Mouse (Mus musculus): Measurements from ENCODE around the gene Epb41l3. TPM values are rescaled to one million over a fixed set of nuclear protein-coding genes. Genes with fewer than 3 reads are reported as not detected.

Epb41l3 gene
- total RNA-seq (2014; rRNA removed; ENCODE audit: low replicate concordance) (40.3 and 53.7 TPM in 2 replicates), polyA plus RNA-seq (2015; fragmentation: Nextera tagmentation; extraction: Ambion mirVana) (38.5 and 41.9 TPM in 2 replicates)

DNA sequence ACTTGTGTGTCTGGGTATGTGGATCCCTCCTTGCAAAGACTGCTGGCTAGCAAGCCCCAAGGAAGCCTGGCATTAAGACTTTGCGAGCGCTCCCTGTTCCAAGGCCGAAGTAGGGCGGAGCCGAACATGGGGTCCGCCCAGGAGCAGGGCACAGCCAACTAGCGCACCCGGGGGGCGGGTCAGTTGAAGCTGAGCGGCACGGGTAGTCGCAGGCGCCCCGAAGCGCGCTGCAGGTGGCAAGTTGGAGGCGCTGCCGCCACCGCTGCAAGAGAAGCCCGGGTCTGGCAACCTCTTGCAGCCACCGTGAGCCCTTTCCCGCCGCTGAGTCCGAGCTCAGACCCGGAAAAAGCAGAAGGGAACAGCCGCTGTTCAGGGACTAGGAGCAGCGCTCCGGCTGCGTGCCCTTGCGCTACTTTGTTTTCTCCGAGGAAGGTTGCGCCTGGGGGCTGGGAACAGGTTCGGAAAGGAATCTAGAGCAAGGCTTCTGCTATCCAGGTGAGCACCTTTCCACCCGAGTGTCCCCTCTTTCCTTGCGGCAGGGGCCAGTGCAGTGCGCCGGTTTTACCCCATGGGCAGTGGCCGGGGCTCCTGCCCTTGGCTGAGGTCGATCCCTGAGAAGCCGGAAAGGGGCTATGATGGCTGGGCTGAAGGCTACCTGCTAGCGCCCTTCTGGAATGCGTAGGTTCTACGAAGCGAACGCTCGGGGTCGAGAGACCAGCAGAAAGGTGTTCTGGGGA lies at the start of gene Epb41l3:
Gene Epb41l3 (plus strand): TSS at position 183 of the 737 bp plus-strand sequence.
- TF ChIP-seq EP300 (IDR thresholded peaks at IDR 0.05; ENCODE audit: low read depth) (no peak), CTCF (IDR thresholded peaks at IDR 0.05; ENCODE audit: low read depth) (no peak)
- peaks cover 39% of the 10 kb centered on the region for H3K27me3 ChIP-seq (ENCODE audit: control insufficient read depth, insufficient read depth, low read length)
- peak within 1 kb of the TSS; percentile 99 for H3K4me2 ChIP-seq (ENCODE audit: low read depth, low read length)
- DNase-seq (ENCODE audit: low spot score) (peak; percentile 27), ATAC-seq (ENCODE audit: insufficient read depth, low read depth) (peak; percentile 92)
- no peaks in the 10 kb centered on the region for H3K9me3 ChIP-seq (replicated peaks; ENCODE audit: control insufficient read depth, low read length)
- H3K36me3 ChIP-seq (replicated peaks; ENCODE audit: control insufficient read depth, insufficient read depth, low read length), result no peaks in the 10 kb centered on the region
- peak within 1 kb of the TSS; percentile 36 for H3K9ac ChIP-seq (replicated peaks; ENCODE audit: low read depth, low read length)
- no peaks in the 10 kb centered on the region for H3K4me1 ChIP-seq (ENCODE audit: control insufficient read depth, insufficient read depth)
- peak within 1 kb of the TSS; percentile 58 for H3K4me3 ChIP-seq (ENCODE audit: low read depth, low read length)
- H3K27ac ChIP-seq (ENCODE audit: low read depth), result no peak within 1 kb of the TSS
- WGBS, result under 1% methylated on average over 47 of the region's 47 CpGs

DNA sequence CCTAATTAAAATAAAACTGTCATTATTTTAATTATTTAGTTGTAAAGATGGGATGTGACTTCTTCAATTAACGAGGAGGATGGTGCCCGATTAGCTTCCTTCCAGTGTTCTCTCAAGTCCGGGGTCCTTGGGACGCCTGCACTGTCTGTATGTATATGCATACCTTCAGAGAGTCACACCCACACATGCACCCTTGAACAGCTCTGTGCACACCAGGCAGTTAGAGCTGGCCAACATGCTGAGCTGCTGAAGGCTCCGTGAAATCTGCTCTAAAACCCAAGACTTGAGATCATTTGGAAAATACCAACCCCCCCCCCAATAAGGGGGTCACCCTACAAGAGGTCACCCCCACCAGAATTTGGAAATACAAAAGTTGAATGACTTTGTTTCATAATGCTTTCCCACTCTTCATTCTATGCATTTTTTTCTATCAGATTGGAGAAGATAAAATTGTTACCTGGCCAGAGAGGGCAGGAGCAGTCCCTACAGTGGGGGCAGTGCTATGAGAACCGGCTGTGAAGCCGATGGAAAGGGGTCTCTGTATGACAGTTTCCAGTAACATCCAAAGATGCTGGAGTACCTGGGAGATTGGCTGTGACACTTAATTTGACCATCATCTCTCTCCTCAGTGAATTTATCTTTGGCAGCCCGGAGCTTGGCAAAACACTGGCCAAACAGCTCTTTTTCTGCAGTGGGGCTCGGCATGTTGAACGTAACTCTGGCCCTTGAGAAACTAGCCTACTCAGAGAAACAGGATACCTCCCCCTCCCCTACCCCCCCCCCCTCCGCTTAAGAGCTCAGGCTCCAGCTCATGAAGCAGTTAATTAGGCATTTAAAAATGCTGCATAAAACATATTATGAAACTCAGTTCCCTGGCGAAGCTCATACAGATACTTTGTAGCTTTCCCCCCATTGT lies 36.5 kb upstream of the Epb41l3 start:
- no peaks in the 10 kb centered on the region for H3K4me1 ChIP-seq (ENCODE audit: control insufficient read depth, insufficient read depth)
- TF ChIP-seq CTCF (IDR thresholded peaks at IDR 0.05; ENCODE audit: low read depth), result no peak
- no peak for TF ChIP-seq EP300 (IDR thresholded peaks at IDR 0.05; ENCODE audit: low read depth)
- no peaks in the 10 kb centered on the region for H3K27me3 ChIP-seq (ENCODE audit: control insufficient read depth, insufficient read depth, low read length)
- H3K27ac ChIP-seq (ENCODE audit: low read depth), result no peak overlapping the region
- H3K4me2 ChIP-seq (ENCODE audit: low read depth, low read length), result no peak overlapping the region
- no peak overlapping the region for H3K4me3 ChIP-seq (ENCODE audit: low read depth, low read length)
- no peak for ATAC-seq (ENCODE audit: insufficient read depth, low read depth)
- H3K9me3 ChIP-seq (replicated peaks; ENCODE audit: control insufficient read depth, low read length), result 0 out of 2 replicates have a peak, but pooled peaks cover 5% of the 10 kb centered on the region
- H3K36me3 ChIP-seq (replicated peaks; ENCODE audit: control insufficient read depth, insufficient read depth, low read length), result no peaks in the 10 kb centered on the region
- no peak overlapping the region for H3K9ac ChIP-seq (replicated peaks; ENCODE audit: low read depth, low read length)
- WGBS, result 71% methylated on average over 12 of the region's 12 CpGs
- no peak for DNase-seq (ENCODE audit: low spot score)

DNA sequence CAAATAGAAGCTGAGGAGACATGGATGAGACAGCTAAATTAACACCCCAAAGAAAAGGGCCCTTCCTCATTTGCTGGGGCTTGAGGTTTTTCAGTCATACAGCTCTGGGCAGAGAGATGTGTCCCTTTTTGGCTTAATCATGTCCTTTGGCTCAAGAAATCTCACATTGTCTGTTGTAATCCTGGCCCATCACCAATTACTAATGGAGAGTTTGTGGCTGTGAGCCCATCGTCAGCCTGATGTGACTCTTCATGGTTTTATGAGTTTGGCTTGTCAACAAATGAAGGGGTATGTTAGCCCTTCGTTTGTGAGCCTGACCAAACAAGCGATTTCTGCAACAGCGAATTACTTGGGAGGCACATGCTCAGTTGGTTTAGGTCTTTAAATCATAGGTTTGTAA lies 34.0 kb upstream of the Epb41l3 start:
- Histone ChIP-seq H3K36me3 (replicated peaks; ENCODE audit: control insufficient read depth, insufficient read depth, low read length) (no peaks in the 10 kb centered on the region), H3K4me3 (ENCODE audit: low read depth, low read length) (no peak overlapping the region), H3K9me3 (replicated peaks; ENCODE audit: control insufficient read depth, low read length) (peaks cover 5% of the 10 kb centered on the region; the same call in 1 of the 2 replicates), H3K27ac (ENCODE audit: low read depth) (no peak overlapping the region), H3K4me2 (ENCODE audit: low read depth, low read length) (no peak overlapping the region), H3K4me1 (ENCODE audit: control insufficient read depth, insufficient read depth) (no peaks in the 10 kb centered on the region), H3K9ac (replicated peaks; ENCODE audit: low read depth, low read length) (no peak overlapping the region), H3K27me3 (ENCODE audit: control insufficient read depth, insufficient read depth, low read length) (no peaks in the 10 kb centered on the region)
- ATAC-seq (ENCODE audit: insufficient read depth, low read depth) (no peak), DNase-seq (ENCODE audit: low spot score) (no peak)
- 67% methylated on average over 4 of the region's 4 CpGs for WGBS
- TF ChIP-seq CTCF (IDR thresholded peaks at IDR 0.05; ENCODE audit: low read depth), result no peak
- TF ChIP-seq EP300 (IDR thresholded peaks at IDR 0.05; ENCODE audit: low read depth), result no peak

DNA sequence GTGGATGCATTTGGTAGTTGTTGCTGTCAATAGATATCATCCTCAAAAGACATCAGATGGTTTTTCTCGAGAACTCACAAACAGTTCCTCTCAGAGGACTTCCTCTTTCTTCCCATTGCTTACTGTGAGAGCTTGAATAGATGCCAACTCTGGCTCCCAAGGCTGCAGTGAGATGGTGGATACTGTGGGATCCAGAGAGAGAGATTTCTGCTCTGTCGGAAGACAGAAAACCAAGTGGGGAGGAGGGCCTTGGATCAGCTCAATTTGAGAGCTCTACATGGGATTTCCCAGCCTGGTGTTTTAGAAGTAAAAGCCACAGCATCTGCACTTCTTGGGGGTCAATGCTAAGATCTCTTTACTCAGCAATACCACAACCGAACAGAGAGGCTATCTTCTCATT lies 26.7 kb upstream of the Epb41l3 start:
- Histone ChIP-seq H3K4me3 (ENCODE audit: low read depth, low read length) (no peak overlapping the region), H3K9me3 (replicated peaks; ENCODE audit: control insufficient read depth, low read length) (peaks cover under 1% of the 10 kb centered on the region; the same call in 1 of the 2 replicates), H3K27me3 (ENCODE audit: control insufficient read depth, insufficient read depth, low read length) (no peaks in the 10 kb centered on the region), H3K4me1 (ENCODE audit: control insufficient read depth, insufficient read depth) (no peaks in the 10 kb centered on the region), H3K36me3 (replicated peaks; ENCODE audit: control insufficient read depth, insufficient read depth, low read length) (no peaks in the 10 kb centered on the region), H3K9ac (replicated peaks; ENCODE audit: low read depth, low read length) (no peak overlapping the region), H3K4me2 (ENCODE audit: low read depth, low read length) (no peak overlapping the region), H3K27ac (ENCODE audit: low read depth) (no peak overlapping the region)
- WGBS, result 66% methylated on average over 3 of the region's 3 CpGs
- no peak for TF ChIP-seq CTCF (IDR thresholded peaks at IDR 0.05; ENCODE audit: low read depth)
- TF ChIP-seq EP300 (IDR thresholded peaks at IDR 0.05; ENCODE audit: low read depth), result no peak
- ATAC-seq (ENCODE audit: insufficient read depth, low read depth) (no peak), DNase-seq (ENCODE audit: low spot score) (no peak)

DNA sequence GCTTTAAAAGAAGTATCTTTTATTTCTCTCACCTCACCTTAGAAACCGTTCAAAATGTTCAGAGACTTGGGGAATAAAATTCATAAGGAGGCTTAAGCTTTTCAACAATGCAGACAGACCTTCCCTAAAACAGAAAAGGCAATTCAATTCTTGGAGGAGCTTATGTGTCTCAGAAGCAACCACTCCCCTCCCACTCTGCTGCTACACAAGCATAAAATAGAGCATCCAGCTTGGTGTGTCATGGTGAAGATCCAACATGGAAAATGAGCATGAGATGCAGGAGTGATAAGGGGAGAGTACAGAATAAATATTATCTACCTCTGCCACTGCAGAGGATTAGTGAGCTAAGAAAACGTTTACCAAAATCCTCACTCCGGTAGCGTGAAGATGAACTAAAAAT lies 21.5 kb upstream of the Epb41l3 start:
- TF ChIP-seq CTCF (IDR thresholded peaks at IDR 0.05; ENCODE audit: low read depth), result no peak
- TF ChIP-seq EP300 (IDR thresholded peaks at IDR 0.05; ENCODE audit: low read depth), result no peak
- WGBS, result 73% methylated on average over 4 of the region's 4 CpGs

More for the DNA sequence above, 21.5 kb upstream of the Epb41l3 start:
- Histone ChIP-seq H3K27me3 (ENCODE audit: control insufficient read depth, insufficient read depth, low read length) (no peaks in the 10 kb centered on the region), H3K4me1 (ENCODE audit: control insufficient read depth, insufficient read depth) (no peaks in the 10 kb centered on the region), H3K9me3 (replicated peaks; ENCODE audit: control insufficient read depth, low read length) (peaks cover 6% of the 10 kb centered on the region; the same call in 1 of the 2 replicates), H3K4me3 (ENCODE audit: low read depth, low read length) (no peak overlapping the region), H3K4me2 (ENCODE audit: low read depth, low read length) (no peak overlapping the region), H3K36me3 (replicated peaks; ENCODE audit: control insufficient read depth, insufficient read depth, low read length) (no peaks in the 10 kb centered on the region), H3K9ac (replicated peaks; ENCODE audit: low read depth, low read length) (no peak overlapping the region), H3K27ac (ENCODE audit: low read depth) (no peak overlapping the region)
- DNase-seq (ENCODE audit: low spot score) (no peak), ATAC-seq (ENCODE audit: insufficient read depth, low read depth) (no peak)

Measured in heart, postnatal 0 days (tissue).